Mouse (Mus musculus) erythroblast, embryonic 14.5 days (primary cell): ENCODE results near the gene Unc45b. TPM values are rescaled to one million over a fixed set of nuclear protein-coding genes. Genes with fewer than 3 reads are reported as not detected.
A peak's percentile ranks its signal among the peaks of the same experiment; 100 is the strongest.

Experiments used
- H3K27me3 ChIP-seq: 2 replicates; pipeline ENCODE4 v1.6.1; 2012; ENCODE audit warnings: inconsistent platforms; ENCODE audit not compliant: control insufficient read depth
- H3K36me3 ChIP-seq: 2 replicates; pipeline ENCODE4 v1.6.1; 2012; ENCODE audit warnings: mild to moderate bottlenecking, inconsistent platforms; ENCODE audit not compliant: control insufficient read depth
- H3K4me1 ChIP-seq: 2 replicates; pipeline ENCODE4 v1.6.1; 2012; ENCODE audit warnings: inconsistent platforms; ENCODE audit not compliant: control insufficient read depth
- H3K4me3 ChIP-seq: replicated peaks from 2 replicates; pipeline ENCODE3; 2012; ENCODE audit warnings: moderate library complexity, mild to moderate bottlenecking, inconsistent platforms
- H3K9me3 ChIP-seq: 2 replicates; pipeline ENCODE4 v1.6.1; 2012; ENCODE audit warnings: low read length, inconsistent platforms, mixed read lengths; ENCODE audit not compliant: control insufficient read depth
- GATA1 ChIP-seq: IDR thresholded peaks from 2 replicates; pipeline ENCODE4 v1.6.1; 2012; ENCODE audit warnings: low read length, inconsistent platforms, mixed read lengths
- TAL1 ChIP-seq: IDR thresholded peaks from 3 replicates; pipeline ENCODE4 v1.6.1; 2012; ENCODE audit warnings: low read length, inconsistent platforms, mixed read lengths
- polyA plus RNA-seq: library from polyadenylated mRNA; stranded (reverse); fragments of >175 nt; gene quantifications from 2 replicates; pipeline ENCODE4 v1.2.3, GENCODE M21; 2012

The Unc45b gene
- not detected in 2 replicates for polyA plus RNA-seq

DNA sequence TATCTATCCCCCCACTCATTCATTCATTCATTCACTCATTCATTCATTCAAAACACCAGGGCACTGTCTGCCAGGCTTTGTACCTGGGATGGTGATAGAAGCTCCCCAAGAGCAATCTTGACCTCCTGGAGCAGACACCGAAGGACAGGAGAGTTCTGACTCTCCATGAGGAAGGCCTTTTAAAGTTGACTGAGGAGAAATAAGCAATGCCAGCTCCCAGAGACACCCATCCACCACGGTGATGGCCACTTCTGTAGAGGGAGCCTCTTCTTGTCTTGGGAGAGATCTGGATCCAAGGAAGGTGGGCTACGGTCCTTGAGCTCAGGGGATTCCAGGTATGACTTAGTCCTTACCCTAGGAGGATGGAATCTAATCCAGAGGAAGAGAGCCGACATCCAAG, at the start of gene Unc45b:
Gene Unc45b (plus strand): TSS at position 301 of the 400 bp plus-strand sequence.
- H3K4me3 ChIP-seq: no peak within 1 kb of the TSS
- H3K4me1 ChIP-seq: peaks cover 37% of the 10 kb centered on the region
- TF ChIP-seq TAL1: no peak
- peaks cover 12% of the 10 kb centered on the region for H3K36me3 ChIP-seq
- H3K27me3 ChIP-seq: peaks cover 33% of the 10 kb centered on the region
- no peaks in the 10 kb centered on the region for H3K9me3 ChIP-seq

DNA sequence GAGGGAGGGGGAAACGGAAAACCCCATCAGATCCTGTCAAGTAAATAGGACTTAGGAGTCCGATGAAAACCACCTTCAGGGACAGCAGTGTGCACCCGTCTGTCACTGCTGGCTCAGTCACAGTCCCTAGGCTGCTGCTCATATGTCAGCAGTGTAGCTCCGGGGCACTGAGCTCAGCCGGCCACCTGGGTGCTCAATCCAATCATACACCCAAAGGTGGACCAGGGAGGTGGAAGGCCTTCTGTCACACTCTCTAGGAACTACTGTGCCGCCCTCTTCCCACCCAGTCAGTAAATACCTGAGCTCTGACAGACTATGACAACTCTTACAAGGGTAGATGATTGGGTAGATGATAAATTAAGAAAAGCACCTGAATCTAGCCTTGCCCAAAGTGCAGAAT, 49.6 kb upstream of the Unc45b start:
- TF ChIP-seq TAL1: no peak
- TF ChIP-seq GATA1: no peak
- Histone ChIP-seq H3K27me3 (no peaks in the 10 kb centered on the region), H3K9me3 (no peaks in the 10 kb centered on the region), H3K4me1 (peaks cover 82% of the 10 kb centered on the region), H3K4me3 (no peak overlapping the region), H3K36me3 (peaks cover 85% of the 10 kb centered on the region)

DNA sequence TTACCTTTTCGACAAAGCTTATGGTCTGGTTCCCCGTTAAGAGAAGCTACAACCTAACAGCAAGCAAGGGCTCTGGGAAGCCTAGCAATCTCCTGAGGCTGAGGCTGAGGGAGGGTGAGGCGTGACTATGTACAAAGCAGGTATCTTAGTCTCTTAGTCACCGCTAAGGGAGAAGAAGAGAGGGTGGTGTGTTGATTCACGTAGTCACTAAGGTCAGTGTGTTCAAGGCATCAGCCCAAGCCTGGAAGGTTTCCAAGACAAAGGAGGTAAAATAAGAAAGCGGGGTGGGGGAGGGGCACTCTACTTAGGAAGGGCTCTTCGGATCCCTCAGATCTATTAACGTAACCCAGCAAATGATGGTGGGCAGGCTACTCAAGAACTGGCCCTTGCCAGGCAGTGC, 48.8 kb upstream of the Unc45b start:
- TF ChIP-seq GATA1 (no peak), TAL1 (no peak)
- peaks cover 86% of the 10 kb centered on the region for H3K36me3 ChIP-seq
- H3K4me3 ChIP-seq: no peak overlapping the region
- no peaks in the 10 kb centered on the region for H3K27me3 ChIP-seq
- peaks cover 82% of the 10 kb centered on the region for H3K4me1 ChIP-seq
- no peaks in the 10 kb centered on the region for H3K9me3 ChIP-seq

DNA sequence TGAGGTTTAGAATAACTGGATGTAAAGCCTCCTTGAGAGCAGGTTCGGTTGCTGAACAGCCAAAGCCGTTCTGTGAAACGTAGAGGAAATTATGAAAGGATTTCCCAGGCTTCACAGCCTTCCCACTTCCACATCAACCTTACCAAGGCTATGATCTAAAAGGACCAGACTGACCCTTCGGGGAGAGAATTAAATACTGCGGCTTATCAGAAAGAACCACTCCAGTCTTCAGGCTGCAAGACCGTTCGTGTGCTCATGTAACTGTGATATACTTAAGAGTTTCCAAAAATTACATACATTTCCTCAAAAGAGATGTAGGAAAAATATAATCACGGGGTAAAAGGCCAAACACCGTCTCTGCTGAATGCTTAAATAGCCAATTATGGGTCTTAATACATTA, 47.7 kb upstream of the Unc45b start:
- Histone ChIP-seq H3K4me3 (peak overlapping the region; percentile 32), H3K4me1 (peaks cover 82% of the 10 kb centered on the region), H3K36me3 (peaks cover 85% of the 10 kb centered on the region), H3K9me3 (no peaks in the 10 kb centered on the region), H3K27me3 (no peaks in the 10 kb centered on the region)
- TF ChIP-seq GATA1: no peak
- TF ChIP-seq TAL1: no peak

DNA sequence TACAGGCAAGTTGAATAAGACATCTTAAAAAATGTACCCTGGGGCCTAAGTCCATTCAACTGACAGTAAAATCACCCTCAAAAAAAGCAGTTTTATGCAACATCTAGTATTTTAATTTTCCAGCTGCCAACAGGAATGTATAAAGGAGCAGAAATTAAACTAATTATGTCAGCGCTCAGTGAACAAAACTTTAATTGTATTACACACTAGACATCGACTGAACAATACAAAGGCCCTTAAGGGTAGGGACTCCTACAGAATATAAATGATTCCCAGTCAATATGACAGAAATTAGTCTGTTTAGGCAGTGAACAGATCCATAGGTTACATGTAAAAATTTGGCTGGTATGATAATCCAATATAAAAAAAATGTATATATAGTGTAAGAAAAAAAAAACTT, 47.3 kb upstream of the Unc45b start:
- no peaks in the 10 kb centered on the region for H3K27me3 ChIP-seq
- H3K4me3 ChIP-seq: peak overlapping the region; percentile 32
- H3K4me1 ChIP-seq: peaks cover 83% of the 10 kb centered on the region
- no peaks in the 10 kb centered on the region for H3K9me3 ChIP-seq
- H3K36me3 ChIP-seq: peaks cover 85% of the 10 kb centered on the region
- TF ChIP-seq GATA1: no peak
- TF ChIP-seq TAL1: no peak

DNA sequence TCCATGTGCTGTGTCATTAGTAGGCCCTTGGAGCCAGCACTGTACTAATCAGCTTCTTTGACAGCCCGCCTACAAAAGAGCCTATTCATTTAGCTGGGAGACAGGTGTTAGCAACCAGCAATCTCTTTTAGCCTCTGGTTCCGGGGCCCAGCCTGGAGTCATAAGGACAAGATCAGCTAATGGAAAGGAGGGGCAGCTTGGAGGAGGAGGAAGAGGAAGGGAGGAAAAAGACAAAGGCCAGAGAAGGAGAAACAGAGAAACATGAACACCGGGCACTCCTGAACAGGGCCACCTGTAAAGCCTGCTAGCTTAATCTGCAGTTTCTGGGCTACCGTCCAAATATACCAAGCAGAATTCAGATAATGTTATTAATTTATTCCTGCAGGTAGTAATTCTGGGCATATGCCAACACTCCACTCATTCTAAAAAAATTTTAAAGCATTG, 46.8 kb upstream of the Unc45b start:
- H3K4me3 ChIP-seq: peak overlapping the region; percentile 2
- H3K27me3 ChIP-seq: no peaks in the 10 kb centered on the region
- TF ChIP-seq TAL1: no peak
- TF ChIP-seq GATA1: no peak
- peaks cover 85% of the 10 kb centered on the region for H3K36me3 ChIP-seq
- H3K4me1 ChIP-seq: peaks cover 85% of the 10 kb centered on the region
- no peaks in the 10 kb centered on the region for H3K9me3 ChIP-seq

DNA sequence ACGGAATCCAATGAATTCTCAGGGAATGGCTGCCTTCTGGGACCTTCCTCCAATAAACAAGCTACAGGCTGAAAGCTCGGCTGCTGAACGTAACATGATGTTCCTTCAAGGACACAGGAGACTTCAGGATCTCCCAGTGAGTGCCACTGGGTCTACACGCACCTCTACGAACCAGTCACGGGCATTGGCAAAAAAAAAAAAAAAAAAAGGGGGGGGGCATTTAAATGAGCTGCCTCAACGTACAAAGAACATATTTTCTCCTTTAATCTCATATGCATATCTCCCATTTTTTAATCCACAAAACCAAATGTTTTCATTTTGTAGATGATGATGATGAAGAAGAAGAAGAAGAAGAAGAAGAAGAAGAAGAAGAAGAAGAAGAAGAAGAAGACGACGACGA, 44.4 kb upstream of the Unc45b start:
- Histone ChIP-seq H3K4me1 (peaks cover 87% of the 10 kb centered on the region), H3K36me3 (peaks cover 66% of the 10 kb centered on the region), H3K9me3 (no peaks in the 10 kb centered on the region), H3K4me3 (no peak overlapping the region), H3K27me3 (no peaks in the 10 kb centered on the region)
- TF ChIP-seq GATA1: no peak

DNA sequence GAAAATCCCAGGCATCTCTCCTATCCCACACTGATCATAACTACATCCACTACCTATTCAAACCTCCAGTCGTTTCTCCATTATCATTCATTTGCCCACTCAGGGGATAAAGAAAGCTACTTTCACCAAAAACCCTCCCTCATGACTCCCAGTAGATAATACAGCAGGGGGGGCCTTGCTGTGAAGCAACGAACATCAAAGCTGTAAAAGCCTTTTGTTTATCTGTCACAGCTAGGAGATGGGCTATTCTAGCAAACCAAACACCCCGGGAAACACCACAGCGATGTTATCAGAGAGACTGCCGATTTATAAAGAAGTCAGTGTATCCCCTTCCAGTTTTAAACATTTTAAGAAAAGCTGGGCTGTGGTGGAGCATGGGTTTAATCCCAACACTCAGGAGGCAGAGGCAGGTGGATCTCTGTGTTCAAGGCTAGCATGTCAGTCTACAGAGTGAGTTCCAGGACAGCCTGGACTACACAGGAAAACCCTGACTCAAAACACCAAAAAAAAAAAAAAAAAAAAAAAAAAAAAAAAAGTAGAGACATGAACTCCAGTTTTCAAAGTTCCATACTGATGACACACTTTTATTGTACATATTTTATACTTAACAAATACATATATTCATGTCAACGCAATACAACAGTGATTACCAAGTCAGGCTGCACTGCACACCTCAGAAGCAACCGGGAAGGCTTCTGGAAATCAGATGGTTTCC, 43.3 kb upstream of the Unc45b start:
- no peak for TF ChIP-seq GATA1
- no peak for TF ChIP-seq TAL1
- Histone ChIP-seq H3K4me3 (peak overlapping the region; percentile 79), H3K36me3 (peaks cover 55% of the 10 kb centered on the region), H3K4me1 (peaks cover 83% of the 10 kb centered on the region), H3K9me3 (no peaks in the 10 kb centered on the region), H3K27me3 (no peaks in the 10 kb centered on the region)

DNA sequence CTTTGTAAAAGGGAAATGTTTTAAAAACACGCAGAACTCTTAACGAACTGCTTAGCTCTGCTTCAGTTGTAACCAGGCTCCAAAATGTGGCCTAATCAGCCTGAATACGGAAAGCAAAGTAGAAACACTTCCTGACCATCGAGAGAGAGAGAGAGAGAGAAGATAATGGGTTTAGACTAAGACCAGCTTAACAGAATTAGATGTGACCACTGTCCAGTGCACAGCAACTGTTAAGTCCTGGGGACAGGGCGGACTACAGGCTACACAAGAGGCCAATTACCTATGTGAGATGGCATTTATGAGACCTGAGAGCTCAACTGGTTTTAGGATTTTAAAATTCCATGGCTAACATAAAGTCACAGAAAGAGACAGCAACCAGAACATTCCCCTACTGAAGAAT, 42.4 kb upstream of the Unc45b start:
- H3K4me3 ChIP-seq: peak overlapping the region; percentile 79
- peaks cover 48% of the 10 kb centered on the region for H3K36me3 ChIP-seq
- TF ChIP-seq GATA1 (no peak), TAL1 (no peak)
- H3K4me1 ChIP-seq: peaks cover 73% of the 10 kb centered on the region
- no peaks in the 10 kb centered on the region for H3K9me3 ChIP-seq
- H3K27me3 ChIP-seq: no peaks in the 10 kb centered on the region

DNA sequence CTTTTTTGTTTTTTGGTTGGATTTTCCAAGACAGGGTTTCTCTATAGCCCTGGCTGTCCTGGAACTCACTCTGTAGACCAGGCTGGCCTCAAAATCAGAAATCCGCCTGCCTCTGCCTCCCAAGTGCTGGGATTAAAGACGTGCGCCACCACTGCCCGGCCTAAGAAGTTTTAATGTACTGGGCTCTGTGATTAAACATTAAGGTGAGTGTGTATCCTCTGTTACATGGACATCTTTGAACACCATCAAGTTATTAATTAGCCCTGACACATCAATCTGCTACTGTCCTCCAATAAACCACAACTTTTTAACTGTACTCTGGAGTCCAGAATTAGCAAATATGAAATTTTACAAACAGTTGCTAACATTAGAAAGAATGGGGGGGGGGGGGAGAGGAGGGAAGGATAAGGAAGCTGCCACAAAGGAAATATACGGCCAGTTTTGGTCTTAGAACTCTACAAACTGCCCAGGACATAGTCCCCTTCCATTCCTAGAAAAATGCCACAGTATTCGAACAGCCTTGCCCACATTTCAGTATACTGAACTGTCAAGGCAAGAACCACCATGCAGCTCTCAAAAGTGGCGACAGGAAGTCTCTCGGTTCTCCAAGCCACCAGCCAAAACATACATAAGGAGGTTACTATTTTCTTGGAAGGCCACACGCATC, 40.7 kb upstream of the Unc45b start:
- no peak for TF ChIP-seq TAL1
- TF ChIP-seq GATA1: no peak
- peaks cover 62% of the 10 kb centered on the region for H3K4me1 ChIP-seq
- peaks cover 37% of the 10 kb centered on the region for H3K36me3 ChIP-seq
- H3K27me3 ChIP-seq: no peaks in the 10 kb centered on the region
- H3K9me3 ChIP-seq: peaks cover 4% of the 10 kb centered on the region
- H3K4me3 ChIP-seq: peak overlapping the region; percentile 79
